Mouse (Mus musculus) forebrain, embryonic 16.5 days (tissue): Measurements from ENCODE around the gene Slc12a7. TPM values are rescaled to one million over a fixed set of nuclear protein-coding genes. Genes with fewer than 3 reads are reported as not detected.

Experiments
- ATAC-seq: fragments of 200-750 bp; cut with Nextera tagmentation; 2 replicates; pipeline ENCODE4 v1.8.0; 2017; ENCODE audit warnings: mild to moderate bottlenecking, moderate library complexity
- H3K27ac ChIP-seq: fragments of 300-500 bp; sonication (generic); 2 replicates; pipeline ENCODE4 v1.5.1; 2014; ENCODE audit warnings: low read length, control low read depth
- H3K27me3 ChIP-seq: fragments of 300-500 bp; sonication (generic); replicated peaks from 2 replicates; pipeline ENCODE4 v1.6.1; 2014; ENCODE audit warnings: low read length; ENCODE audit not compliant: control insufficient read depth, insufficient read depth
- H3K36me3 ChIP-seq: fragments of 300-500 bp; sonication (generic); 2 replicates; pipeline ENCODE4 v1.6.1; 2014; ENCODE audit not compliant: control insufficient read depth, insufficient read depth
- H3K4me1 ChIP-seq: fragments of 300-500 bp; sonication (generic); replicated peaks from 2 replicates; pipeline ENCODE4 v1.6.1; 2014; ENCODE audit warnings: low read length; ENCODE audit not compliant: control insufficient read depth, insufficient read depth
- H3K4me2 ChIP-seq: fragments of 300-500 bp; sonication (generic); 2 replicates; pipeline ENCODE4 v1.6.1; 2014; ENCODE audit warnings: mild to moderate bottlenecking, low read length, control low read depth
- H3K4me3 ChIP-seq: fragments of 300-500 bp; sonication (generic); replicated peaks from 2 replicates; pipeline ENCODE4 v1.5.1; 2014; ENCODE audit warnings: mild to moderate bottlenecking, low read length, control low read depth
- H3K9ac ChIP-seq: fragments of 300-500 bp; sonication (generic); replicated peaks from 2 replicates; pipeline ENCODE4 v1.6.1; 2014; ENCODE audit warnings: low read depth, low read length, control low read depth
- H3K9me3 ChIP-seq: fragments of 300-500 bp; sonication (generic); 2 replicates; pipeline ENCODE4 v1.6.1; 2016; ENCODE audit warnings: low read length; ENCODE audit not compliant: control insufficient read depth
- WGBS: fragments of 180-500 bp; shearing (Covaris S2); extraction: QIAGEN DNeasy Blood & Tissue Kit; methylation state at CpG from one replicate; pipeline ENCODE4 v1.1.7; 2014; 5-methylcytosine and 5-hydroxymethylcytosine counted together
- polyA plus RNA-seq: library from polyadenylated mRNA; unstranded; fragments of >200 nt; fragmentation: Nextera tagmentation; extraction: Ambion mirVana; gene quantifications from 2 replicates; pipeline ENCODE4 v1.2.1, GENCODE M21; 2015

Slc12a7 gene
- polyA plus RNA-seq, 1 experiment from 2014 or later = 13.5 TPM

DNA sequence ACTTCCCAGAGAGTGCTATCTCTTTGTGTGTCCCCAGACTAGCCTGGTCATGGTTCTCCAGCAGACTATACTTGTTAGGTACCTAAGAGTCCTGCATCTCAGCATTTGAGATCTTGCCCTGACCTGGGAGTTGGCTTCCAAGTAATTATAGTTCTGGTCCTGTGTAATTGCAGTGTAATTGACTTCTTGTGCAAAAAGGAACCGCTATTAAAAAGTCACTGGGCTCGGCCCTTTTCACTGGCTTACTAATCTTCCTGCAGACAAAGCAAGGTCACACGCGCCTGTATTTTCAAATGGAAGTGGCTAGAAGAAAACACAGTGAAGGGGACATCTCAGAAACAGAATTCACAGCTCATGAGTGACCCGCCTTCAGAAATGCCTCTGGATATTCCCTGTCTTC, 21.1 kb upstream of the Slc12a7 start:
- no peak overlapping the region for H3K4me3 ChIP-seq
- no peaks in the 10 kb centered on the region for H3K27me3 ChIP-seq
- no peak overlapping the region for H3K9ac ChIP-seq
- H3K27ac ChIP-seq = no peak overlapping the region
- no peaks in the 10 kb centered on the region for H3K9me3 ChIP-seq
- 83% methylated on average over 5 of the region's 5 CpGs for WGBS
- no peak overlapping the region for H3K4me2 ChIP-seq
- no peaks in the 10 kb centered on the region for H3K36me3 ChIP-seq
- no peak for ATAC-seq
- no peaks in the 10 kb centered on the region for H3K4me1 ChIP-seq

DNA sequence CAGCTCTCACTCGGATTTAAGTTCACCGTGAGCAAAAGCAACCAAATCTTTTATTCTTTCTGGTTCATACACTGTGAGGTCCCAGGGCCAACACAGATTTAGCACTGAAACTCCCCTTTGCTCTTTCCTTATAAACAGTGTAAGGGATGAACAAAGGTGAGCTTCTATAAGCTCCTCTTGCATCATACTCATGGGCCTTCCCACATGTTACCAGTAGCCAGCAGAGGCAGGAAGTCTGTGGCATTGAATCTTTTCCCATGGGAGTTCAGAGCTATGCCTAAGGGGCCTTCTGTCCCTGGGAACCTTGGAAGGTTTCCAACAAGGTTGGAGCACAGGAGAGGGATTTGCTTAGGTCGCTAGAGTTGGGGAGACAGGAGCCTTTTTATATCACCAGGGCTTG, 20.7 kb upstream of the Slc12a7 start:
- ATAC-seq = no peak
- Histone ChIP-seq H3K9me3 (no peaks in the 10 kb centered on the region), H3K4me1 (no peaks in the 10 kb centered on the region), H3K27me3 (no peaks in the 10 kb centered on the region), H3K27ac (no peak overlapping the region), H3K9ac (no peak overlapping the region), H3K36me3 (no peaks in the 10 kb centered on the region), H3K4me2 (no peak overlapping the region), H3K4me3 (no peak overlapping the region)
- WGBS = 66% methylated on average over 3 of the region's 3 CpGs

GRCm38 (mm10) chr13:73713204-73713603, 19.7 kb upstream of the Slc12a7 start:
- Histone ChIP-seq H3K4me2 (no peak overlapping the region), H3K9ac (no peak overlapping the region), H3K4me3 (no peak overlapping the region), H3K9me3 (no peaks in the 10 kb centered on the region), H3K27ac (no peak overlapping the region), H3K36me3 (no peaks in the 10 kb centered on the region), H3K4me1 (no peaks in the 10 kb centered on the region), H3K27me3 (no peaks in the 10 kb centered on the region)
- no peak for ATAC-seq
- 82% methylated on average over 4 of the region's 4 CpGs for WGBS

GRCm38 (mm10) chr13:73714020-73714419, 18.9 kb upstream of the Slc12a7 start:
- Histone ChIP-seq H3K9me3 (no peaks in the 10 kb centered on the region), H3K9ac (no peak overlapping the region), H3K4me3 (no peak overlapping the region), H3K27ac (no peak overlapping the region), H3K27me3 (no peaks in the 10 kb centered on the region), H3K4me2 (no peak overlapping the region), H3K36me3 (no peaks in the 10 kb centered on the region), H3K4me1 (no peaks in the 10 kb centered on the region)
- ATAC-seq = no peak
- 63% methylated on average over 2 of the region's 2 CpGs for WGBS

DNA sequence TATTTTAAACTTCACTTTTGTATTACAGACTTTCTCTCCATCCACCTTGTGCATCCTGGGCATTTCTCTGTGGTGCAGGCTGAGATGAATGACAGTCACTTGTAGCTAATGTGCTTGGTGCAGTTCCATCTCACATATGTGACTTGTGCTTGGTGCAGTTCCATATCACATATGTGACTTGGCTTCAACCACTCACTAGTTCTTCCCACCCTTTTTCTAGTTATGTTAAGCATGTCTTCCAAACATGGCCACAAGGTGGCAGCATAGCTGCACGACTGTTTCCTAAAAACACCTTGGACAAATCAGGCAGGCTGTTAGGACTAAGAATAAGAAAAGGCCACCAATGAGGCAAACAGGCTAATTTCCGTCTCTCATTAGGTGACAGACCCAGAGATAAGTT, 14.7 kb upstream of the Slc12a7 start:
- Histone ChIP-seq H3K4me1 (no peaks in the 10 kb centered on the region), H3K27ac (no peak overlapping the region), H3K27me3 (no peaks in the 10 kb centered on the region), H3K9ac (no peak overlapping the region), H3K36me3 (no peaks in the 10 kb centered on the region), H3K4me2 (no peak overlapping the region), H3K4me3 (no peak overlapping the region), H3K9me3 (no peaks in the 10 kb centered on the region)
- WGBS = 0% methylated on average over 2 of the region's 2 CpGs
- peak; percentile 92 for ATAC-seq

DNA sequence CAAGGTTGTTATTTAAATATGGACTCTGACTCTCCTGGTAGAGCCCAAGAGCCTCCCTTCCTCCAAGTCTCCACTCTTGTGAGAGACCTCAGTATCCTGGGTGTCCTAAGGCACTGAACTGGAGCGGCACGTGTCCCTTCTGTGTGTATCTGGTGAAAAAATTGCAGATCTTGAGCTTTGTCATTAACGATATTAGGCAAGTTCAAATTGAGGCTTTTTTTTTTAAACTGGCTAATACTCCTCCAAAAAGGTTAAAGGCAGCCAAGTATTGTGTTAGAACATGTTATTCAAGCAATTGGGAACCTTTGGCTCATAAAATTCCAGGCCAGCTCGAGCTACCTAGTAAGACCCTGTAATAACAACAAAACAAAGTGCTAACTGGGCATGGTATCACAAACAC, 12.7 kb upstream of the Slc12a7 start:
- H3K9me3 ChIP-seq = no peaks in the 10 kb centered on the region
- no peak overlapping the region for H3K27ac ChIP-seq
- H3K36me3 ChIP-seq = no peaks in the 10 kb centered on the region
- H3K4me2 ChIP-seq = no peak overlapping the region
- no peak overlapping the region for H3K9ac ChIP-seq
- H3K27me3 ChIP-seq = no peaks in the 10 kb centered on the region
- ATAC-seq = no peak
- 83% methylated on average over 4 of the region's 4 CpGs for WGBS
- H3K4me1 ChIP-seq = no peaks in the 10 kb centered on the region
- H3K4me3 ChIP-seq = no peak overlapping the region

- no peaks in the 10 kb centered on the region for H3K4me1 ChIP-seq
- peak; percentile 47; the same call in 1 of the 2 replicates for ATAC-seq
- no peak overlapping the region for H3K4me2 ChIP-seq
- 40% methylated on average over 8 of the region's 8 CpGs for WGBS
- H3K27ac ChIP-seq = no peak overlapping the region
- no peaks in the 10 kb centered on the region for H3K9me3 ChIP-seq
- no peak overlapping the region for H3K9ac ChIP-seq
- no peak overlapping the region for H3K4me3 ChIP-seq
- no peaks in the 10 kb centered on the region for H3K36me3 ChIP-seq
- no peaks in the 10 kb centered on the region for H3K27me3 ChIP-seq
Measured at GRCm38 (mm10) chr13:73723081-73723668, 9.7 kb upstream of the Slc12a7 start.

- no peak overlapping the region for H3K4me2 ChIP-seq
- WGBS = 81% methylated on average over 5 of the region's 5 CpGs
- H3K36me3 ChIP-seq = no peaks in the 10 kb centered on the region
- H3K9ac ChIP-seq = no peak overlapping the region
- H3K27ac ChIP-seq = no peak overlapping the region
- H3K27me3 ChIP-seq = no peaks in the 10 kb centered on the region
- no peak for ATAC-seq
- no peaks in the 10 kb centered on the region for H3K9me3 ChIP-seq
- H3K4me1 ChIP-seq = no peaks in the 10 kb centered on the region
- H3K4me3 ChIP-seq = no peak overlapping the region
Measured at GRCm38 (mm10) chr13:73725315-73725714, 7.6 kb upstream of the Slc12a7 start.

DNA sequence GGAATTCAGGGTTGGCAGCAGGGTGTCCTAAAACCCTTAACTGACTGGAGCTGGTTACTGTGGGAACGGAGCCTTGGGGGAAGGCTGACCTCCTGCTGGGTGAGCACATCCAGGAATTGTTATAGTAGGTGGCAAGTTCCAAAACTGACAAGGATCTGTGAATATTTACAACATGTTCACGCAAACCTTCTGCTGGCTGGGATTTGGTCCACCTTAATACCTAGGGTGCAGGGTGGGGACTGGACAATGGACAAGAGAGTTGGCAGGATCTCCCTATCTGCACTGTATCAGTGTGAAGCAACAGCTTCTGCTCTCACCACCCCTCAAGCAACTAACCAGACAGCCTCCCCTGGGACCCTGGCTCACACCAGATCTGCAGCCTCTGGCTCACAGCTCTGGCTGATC, 5.3 kb upstream of the Slc12a7 start:
- Histone ChIP-seq H3K9ac (no peak overlapping the region), H3K36me3 (no peaks in the 10 kb centered on the region), H3K27me3 (no peaks in the 10 kb centered on the region), H3K4me3 (no peak overlapping the region), H3K9me3 (no peaks in the 10 kb centered on the region), H3K27ac (no peak overlapping the region), H3K4me2 (no peak overlapping the region), H3K4me1 (0 out of 2 replicates have a peak, but pooled peaks cover under 1% of the 10 kb centered on the region)
- 5% methylated on average over 2 of the region's 2 CpGs for WGBS
- ATAC-seq = no peak

- ATAC-seq = no peak
- no peak overlapping the region for H3K9ac ChIP-seq
Measured at GRCm38 (mm10) chr13:73728633-73729032, 4.3 kb upstream of the Slc12a7 start.

More at GRCm38 (mm10) chr13:73728633-73729032, 4.3 kb upstream of the Slc12a7 start:
- H3K4me1 ChIP-seq = peaks cover 5% of the 10 kb centered on the region; the same call in 1 of the 2 replicates
- no peak overlapping the region for H3K27ac ChIP-seq
- no peak overlapping the region for H3K4me3 ChIP-seq
- no peaks in the 10 kb centered on the region for H3K27me3 ChIP-seq
- no peaks in the 10 kb centered on the region for H3K36me3 ChIP-seq
- no peaks in the 10 kb centered on the region for H3K9me3 ChIP-seq
- H3K4me2 ChIP-seq = no peak overlapping the region
